Mouse (Mus musculus) ovary, postnatal 36 days (tissue): Measurements from ENCODE around the gene Sik3.

ENCODE experiments used
- DNase-seq: peaks from one replicate; pipeline ENCODE4 v3.0.0; 2022; ENCODE audit warnings: low spot score, mixed read lengths

The Sik3 gene

DNA sequence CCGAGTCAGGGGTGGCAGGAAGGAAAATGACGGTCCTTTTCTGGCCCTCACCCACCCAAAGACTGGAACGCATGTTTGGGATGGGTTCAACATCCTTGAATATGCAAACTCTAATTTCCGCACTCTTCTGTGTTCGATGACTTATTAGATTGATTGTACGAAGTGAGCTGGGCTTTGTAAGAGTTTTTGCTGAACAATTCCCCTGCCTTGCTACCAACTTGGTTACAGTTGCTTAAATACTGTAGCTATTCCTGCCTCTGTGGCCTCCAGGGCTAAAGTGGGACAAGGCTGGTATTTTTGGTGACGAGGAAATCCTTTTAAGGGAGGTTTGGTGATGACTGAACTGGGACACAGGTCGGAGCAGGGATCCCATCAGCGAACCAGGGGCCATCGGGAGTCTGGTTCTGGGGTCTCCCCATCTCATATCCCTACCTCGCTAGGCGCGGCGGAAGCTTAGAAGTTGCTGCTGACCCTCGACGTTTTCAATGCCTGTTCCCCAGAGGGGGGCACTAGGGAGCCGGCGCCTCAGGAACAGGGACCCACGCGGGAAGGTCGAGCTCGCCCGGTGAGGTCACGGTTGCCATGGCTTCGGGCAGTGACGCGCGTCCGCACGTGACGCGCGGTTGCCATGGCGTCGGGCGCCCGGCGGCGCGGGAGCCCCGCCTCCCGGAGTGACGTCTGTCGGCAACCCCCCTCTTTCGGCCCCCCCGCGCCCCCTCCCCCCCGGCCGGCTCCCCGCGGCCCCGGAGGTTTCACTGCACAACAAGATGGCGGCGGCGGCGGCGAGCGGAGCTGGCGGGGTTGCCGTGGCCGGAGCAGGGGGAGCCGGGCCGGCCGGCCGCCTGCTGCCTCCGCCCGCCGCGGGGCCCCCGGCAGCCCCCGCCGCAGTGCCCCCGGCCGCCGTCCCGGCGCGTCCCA is at the start of gene Sik3, which contains the start of gene Pafah1b2:
Gene Sik3, plus strand, starts transcription at position 730 of the 918 bp plus-strand sequence.
Gene Pafah1b2, minus strand, starts transcription at position 600 of the 918 bp plus-strand sequence.
- peak; percentile 97 for DNase-seq

DNA sequence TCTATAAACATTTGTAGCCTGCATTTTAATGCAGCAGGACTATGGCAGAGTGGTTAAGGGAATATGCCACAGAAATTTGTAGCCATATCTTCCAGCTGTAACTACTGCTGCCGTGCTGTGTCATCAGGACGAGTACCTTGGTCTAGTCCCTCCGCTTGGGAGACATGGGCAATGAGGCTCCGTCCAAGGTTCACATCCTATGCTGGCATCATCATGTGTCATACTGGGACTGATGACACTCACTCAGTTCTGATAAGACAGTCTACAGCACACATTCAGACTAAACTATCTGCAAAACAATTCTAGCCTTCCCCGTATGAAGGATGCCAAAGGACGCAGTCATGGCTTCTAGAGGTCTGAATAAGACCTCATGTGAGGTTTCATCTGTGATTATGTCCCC is 49.0 kb upstream of the Sik3 start:
- DNase-seq, result no peak

DNA sequence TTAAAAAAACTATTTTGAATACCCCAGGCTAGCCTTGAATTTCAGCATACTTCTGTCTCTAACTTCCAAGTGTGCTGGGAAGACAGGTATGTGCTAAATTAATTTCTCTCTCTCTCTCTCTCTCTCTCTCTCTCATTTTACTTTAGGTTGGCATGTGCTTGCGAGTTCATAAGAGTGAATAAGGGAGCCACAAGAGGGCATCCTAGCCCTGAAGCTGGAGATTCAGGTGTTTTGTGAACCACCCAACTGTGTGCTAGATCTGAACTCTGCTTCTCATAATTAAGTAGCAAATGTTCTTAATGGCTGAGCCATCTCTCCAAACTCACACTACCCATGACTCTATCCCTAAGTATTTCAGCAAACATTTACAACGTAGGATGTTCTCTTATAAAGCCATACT is 35.7 kb upstream of the Sik3 start:
- no peak for DNase-seq

DNA sequence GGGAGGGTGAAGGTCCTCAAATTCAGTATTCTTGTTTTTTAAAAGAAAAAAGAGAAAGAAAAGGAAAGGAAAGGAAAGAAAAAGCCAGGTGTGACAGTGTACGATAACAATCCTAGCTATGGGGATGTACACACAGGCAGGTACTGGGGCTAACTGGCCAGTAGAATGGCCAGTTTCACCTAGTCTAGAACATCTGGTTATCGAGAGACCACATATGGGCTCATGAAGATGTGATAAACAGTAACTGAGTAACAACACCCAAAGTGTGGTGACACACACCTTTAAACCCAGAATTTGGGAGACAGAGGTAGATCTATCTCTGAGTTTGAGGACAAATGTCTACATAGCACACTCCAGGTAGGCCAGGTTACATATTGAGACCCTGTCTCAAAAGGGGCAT is 32.8 kb upstream of the Sik3 start:
- no peak for DNase-seq

DNA sequence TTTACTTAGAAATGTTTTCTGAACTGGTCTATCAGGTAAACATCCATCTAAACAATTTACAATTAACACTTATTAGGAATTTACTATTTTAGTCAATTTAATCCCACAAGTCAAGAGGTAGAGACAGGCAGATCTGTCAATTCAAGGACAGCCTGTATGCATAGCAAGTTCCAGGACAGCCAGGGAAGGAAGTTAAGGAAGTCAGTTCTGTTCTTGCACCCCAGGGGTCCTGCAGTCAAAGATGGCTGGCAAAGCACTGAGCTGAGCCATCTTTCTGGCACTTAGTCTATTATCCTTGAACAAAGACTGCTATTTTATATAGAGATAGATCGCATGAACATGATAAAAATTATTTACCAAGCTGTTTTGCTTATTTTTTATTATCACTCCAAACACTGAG is 32.0 kb upstream of the Sik3 start:
- DNase-seq, result no peak

DNA sequence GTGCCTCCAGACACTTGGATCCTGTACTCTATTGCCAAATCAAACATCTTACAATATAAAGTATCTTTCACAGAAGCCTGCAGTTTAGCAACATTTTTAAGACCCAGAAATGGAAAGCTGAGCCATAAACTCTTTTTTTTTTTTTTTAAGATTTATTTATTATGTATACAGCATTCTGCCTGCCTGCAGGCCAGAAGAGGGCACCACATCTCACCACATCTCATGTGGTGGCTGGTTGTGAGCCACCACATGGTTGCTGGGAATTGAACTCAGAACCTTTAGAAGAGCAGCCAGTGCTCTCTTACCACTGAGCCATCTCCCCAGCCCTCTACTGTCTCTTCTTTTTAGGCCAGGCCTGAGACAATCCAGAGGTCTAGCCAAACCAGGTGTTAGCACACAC is 31.3 kb upstream of the Sik3 start:
- DNase-seq, result no peak

DNA sequence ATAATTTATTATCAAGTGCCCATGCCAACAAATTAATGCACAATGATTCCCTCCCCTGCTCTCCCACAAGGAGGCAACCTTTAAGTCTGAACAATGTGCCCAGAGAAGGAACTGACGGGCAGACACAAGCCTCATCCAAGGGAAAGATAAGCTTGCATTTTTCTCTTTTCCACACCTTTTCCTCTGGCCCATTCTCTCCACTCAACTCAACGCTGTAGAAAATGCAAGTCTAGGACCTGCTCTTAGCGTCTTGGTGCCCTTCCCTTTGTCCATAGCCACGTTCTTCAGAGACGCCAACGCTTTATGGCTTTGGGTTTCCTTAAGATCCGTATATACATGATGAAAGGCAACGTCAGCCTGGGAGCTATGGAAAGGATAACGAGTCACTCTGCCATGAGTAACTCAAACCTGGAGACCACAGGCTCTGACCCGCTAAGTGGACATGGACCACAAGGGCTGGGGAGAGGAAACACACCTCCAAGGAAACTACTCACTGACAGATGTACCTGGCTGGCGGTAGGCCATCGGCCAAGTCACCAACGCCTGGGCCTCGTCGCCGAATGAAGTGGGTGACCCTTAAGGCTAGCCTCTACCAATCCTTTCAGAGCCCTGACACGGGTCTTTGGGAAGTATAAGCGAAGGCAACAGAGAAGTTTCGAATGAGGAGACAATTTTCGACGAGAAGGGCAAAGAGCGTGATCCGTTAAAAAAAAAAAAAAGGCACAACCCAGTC is 28.8 kb upstream of the Sik3 start:
- no peak for DNase-seq

DNA sequence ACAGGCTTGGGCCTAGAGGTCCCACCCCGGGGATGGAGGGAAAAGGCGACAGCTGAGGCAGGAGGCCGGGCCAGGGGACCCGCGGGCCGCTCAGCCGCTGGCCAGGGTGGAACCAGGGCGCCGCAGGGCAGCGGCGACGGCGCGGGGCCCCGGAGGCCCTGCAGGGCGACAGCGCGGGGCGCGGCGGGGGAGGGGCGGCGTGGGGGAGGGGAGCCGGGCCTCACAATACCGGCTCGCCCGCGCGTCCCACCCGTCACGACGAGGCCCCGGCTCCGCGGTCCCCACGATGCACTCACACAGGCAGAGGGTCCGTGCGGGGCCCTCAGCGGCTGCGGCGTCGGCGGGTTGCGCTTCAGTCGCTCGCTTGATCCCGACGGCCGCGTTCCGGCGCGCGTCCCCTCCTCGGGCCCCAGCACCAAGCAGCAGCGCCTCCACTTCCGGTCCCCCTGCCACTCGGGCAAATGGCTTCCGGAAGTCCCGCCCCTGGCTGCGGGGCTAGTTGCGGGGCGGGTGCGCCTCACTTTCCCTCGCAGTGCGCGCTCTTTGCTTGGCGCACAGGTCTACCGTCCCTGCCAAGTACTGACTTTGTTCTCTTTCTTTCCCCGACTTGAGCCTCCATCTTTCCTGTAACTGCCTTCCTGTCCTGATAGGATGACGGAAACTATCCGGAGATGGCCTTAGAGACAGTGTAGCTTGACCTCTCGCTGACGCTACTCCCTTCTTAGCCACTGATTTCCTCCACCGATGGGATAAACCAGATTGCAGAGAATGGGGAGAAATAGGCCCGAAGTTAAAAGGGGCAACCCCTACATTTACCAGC is 28.0 kb upstream of the Sik3 start:
- peak; percentile 88 for DNase-seq

DNA sequence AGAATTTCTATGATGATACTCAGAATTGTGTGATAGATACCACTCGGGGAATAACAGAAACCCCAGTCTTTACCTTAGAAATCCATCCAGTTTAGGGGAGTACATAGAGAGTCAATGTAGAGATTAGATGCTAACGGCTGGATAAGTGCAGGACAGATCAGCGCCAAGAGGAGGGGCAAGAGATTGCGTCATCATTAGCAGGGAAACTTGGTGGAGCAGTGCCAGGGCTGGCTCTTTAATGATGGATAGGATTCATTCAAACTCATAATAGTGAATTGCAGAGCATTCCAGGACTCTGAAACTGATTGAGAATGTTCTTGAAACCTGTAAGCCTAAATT is 27.4 kb upstream of the Sik3 start:
- DNase-seq, result peak; percentile 55

DNA sequence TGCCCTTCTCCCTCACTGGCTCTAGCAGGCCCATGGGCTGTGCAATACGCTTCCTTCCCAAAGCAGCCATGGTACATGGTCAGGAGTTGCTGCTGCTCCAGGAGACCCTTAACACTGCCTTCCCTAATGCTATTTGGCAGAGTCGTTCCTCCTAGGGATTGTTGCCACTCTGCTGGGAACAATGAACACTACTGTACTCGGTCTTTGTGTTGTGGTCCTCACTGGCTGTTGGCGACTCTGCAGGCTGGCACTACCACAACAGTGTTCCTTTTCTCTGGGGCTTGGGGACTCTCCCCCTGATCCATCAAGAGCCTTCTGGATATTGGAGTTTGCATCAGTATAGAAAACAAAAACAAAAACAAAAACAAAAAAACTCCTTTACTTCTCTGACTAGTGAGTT is 13.6 kb upstream of the Sik3 start:
- no peak for DNase-seq

DNA sequence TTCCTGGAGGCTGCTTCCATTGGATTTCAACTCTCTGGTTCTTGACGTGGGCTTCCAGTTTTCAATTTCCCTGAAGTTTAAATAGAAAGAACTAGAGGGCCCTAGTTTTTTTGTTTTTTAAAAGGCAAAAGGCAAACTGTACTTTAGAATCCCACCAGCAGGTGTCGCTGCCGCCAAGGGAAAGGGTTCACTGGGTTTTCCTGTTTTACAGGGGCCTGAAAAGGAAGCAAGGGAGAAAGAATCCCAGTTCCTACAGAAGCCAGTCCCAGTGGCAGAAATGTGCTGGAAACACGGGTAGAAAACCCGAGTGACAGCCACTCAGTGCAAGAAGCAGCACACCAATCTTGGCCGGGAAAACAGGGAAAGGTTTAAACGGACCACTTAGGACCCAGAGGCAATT is 8.9 kb upstream of the Sik3 start:
- DNase-seq, result peak; percentile 81

DNA sequence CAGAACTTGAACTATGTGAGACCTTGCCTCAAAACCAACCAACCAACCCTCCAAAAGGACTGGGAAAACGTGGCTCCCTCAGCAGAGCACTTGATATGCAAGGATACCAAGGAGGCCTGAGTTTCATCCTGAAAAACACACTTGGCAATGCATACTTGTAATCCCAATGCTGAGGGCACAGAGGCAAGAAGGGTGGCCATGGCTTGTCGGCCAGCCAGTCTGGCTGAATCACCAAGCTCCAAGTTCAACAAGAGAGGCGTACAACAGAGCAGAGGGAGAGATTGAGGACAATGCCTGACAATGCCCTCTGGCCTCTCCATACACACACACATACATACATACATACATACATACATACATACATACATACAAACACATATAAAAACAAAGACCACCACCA is 8.1 kb upstream of the Sik3 start:
- no peak for DNase-seq

DNA sequence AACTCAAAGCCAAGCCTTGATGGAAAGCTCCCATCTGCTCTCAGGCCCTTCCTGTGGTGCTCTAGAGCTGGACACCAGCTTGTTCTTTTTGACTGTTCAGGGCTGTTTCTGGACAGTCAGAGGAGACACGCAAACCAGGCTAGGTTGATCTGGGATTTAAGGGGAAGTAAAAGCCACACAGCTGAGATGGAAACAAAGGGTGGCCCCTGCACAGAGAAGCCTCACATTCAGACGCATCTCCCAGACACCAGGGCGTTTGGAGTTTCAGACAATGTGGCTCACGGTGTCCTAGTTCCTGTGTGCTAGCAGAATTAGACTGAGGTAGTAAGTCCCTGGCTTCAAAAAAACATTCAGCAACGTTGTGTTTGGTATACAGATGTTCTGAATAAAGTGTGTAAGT is 6.4 kb upstream of the Sik3 start:
- DNase-seq, result no peak

DNA sequence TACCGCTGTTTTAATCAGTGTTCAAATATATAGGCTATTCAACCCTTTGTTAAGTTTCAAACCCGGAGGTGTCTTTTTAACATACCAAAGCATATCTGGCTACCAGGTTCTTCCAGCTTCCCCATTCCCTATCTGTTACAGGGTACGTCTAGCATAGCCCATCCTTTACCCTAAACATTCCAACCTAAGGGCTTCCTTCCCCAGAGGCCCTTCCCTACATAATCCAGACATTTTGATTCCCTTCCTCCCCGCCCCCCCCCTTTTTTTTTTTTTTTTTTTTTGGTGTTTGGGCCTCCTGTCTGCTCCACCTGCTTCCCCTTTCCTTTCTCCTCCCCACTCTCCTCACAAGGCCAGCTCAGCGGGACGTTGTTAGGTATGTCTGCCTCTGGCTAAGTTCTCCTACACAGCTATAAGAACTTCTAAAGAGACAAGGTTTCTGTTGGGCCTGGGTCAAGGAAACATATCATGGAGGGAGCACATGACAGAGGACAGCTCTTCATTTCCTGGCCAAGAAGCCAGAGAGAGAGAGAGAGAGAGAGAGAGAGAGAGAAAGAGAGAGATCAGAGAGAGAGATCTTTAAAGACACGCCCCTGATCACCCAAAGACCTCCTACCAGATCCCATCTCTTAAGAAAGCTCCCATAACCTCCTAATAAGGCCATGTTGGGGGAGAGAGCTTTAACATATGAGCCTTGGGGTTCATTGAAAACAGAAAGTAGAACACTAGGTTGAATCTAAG is 3.5 kb upstream of the Sik3 start:
- no peak for DNase-seq

DNA sequence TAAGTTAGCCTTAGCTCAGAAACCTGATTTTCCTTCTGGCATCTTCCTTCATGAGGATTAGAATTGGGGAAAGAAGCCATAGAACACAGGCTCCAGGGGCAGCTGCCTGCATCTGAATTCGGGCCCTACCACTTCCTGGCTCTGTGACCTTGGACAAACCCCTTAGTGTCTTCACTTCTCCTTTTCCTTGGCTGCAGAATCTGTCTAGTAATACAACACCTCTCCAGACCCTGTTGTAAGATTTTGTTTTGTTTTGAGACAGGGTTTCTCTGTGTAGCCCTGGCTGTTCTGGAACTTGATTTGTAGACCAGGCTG is 3.0 kb upstream of the Sik3 start:
- no peak for DNase-seq

DNA sequence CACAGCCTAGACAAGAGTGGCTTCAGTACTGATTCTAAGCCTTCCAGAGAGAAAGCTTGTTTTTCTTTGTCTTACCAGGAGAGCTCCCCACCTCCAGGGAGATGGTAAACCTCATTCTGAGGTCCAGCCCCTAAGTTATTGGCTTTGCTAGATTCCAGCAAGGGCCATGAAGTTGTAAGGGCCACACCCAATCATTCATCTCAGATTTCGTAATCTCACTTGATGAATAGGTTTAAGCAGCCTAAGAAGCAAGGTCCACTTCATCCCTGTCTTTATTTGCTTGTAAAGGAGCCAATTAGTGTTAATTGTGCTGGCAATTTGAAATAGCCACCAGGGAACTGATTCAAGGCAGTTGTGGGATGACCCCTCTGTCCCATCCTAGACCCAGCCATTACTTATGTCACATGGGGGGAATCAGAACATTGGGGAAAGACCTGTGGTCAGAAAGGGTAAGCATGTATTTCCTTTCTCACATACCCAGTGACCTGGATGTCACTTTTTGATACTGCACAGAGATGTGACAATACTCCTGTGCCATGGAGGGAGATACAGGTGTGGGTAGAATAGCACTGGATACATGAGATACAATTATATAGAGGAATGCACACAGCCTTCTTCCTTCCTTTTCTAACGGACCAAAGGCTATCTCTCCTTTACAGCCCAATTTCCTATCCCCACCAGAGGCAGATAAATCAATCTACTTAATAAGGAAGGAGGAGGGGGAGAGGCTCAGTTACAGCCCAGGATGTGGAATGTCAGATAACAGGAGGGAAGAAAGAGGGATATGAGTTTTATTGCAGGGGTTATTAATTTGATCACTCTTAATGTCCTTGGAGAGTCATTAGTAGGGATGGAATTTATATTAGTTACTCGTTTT is 1.3 kb upstream of the Sik3 start:
- no peak for DNase-seq

DNA sequence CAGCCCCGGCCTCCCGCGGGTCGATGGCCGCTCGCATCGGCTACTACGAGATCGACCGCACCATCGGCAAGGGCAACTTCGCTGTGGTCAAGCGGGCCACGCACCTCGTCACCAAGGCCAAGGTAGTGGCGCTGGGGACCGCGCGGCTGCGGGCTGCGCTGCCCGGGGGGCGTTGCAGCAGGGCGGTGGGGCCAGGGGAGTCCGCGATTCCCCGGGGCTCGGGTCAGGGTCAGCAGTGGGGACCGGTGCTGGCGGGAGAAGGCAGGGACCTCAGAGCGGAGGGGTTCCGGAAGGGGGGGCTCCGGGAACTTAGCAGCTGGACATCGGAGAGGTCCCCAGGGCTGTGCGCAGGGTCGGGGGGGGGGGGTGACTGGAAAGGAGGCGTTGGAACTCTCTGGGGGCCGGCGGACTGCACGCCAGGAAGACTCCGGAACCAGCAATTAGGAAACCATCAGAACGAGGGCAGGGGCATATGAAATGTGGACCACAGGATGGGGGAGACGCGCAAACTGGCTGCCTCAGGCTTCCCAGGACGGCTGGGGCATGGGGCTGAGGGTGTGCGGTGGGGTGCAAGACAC is 478 bp downstream of the Sik3 start:
- peak; percentile 41 for DNase-seq

DNA sequence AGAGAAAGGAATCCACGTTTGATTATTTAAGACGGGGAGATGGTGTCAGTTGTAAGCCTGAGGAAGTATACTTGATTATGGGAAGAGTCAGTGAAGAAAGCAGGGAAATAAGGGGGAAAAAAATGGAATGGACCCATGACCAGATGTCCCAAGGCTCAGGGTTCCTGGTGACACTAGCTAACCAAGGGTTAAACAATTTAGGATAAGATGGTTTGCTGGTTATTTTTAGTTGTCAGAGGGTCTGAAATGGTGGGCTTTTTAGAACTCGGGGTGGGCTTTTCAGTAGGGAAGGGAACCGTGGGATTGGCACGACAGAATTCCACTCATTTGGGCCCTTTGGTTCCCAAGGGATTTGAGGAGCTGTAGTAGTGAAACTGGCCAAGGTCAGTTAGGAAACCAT is 996 bp downstream of the Sik3 start:
- DNase-seq, result no peak

DNA sequence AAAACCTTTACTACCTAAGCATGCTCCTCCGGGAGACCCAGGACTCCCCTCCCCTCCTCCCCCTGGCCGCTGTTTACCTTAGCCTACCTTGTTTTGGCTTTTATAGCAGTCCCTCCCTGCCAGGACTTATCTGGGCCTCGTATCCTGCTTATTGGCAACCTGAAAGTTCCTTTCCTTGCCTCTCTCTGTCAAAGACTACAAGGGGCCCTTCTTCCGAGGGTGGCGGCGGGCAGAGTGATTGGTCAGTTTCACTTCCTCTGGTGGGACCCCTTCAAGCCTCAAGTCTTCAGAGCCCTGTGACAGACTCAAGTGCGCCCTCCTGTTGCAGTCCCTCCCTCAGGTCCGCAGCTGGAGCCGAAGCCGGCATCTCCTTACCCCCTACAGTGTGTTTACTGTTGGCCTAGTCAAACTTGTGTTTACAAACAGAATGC is 1.6 kb downstream of the Sik3 start:
- peak; percentile 46 for DNase-seq

DNA sequence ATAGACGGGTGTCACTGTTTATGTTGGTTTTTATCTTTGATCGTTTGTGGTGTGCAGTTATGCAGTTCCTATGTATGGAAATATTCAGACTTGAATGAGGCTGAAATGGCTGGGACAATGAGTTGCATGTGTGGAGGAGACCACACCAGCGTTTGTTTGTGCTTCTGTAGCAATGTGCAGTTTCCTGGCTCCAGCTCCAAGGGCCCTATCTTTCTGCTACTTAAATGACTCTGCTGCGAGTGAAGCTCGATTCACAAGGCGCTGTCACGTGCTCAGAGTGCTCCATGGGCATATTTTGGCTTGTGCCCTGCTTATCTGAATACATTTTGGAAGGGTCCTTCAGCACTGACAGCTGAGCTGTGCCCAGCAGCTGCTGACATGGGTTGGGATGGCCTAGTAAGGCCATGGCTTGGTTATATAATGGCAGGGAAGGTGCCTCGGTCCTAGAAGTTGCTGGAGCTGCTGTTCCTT is 2.5 kb downstream of the Sik3 start:
- DNase-seq, result peak; percentile 46
